Mouse (Mus musculus) c-Kit-negative CD71-positive TER-119-positive erythroid progenitor cells, embryonic 14.5 days (primary cell): Measurements from ENCODE around the gene Trim13.

Experiments
- DNase-seq: peaks from one replicate; pipeline ENCODE4 v3.0.0-alpha.2; 2013; ENCODE audit warnings: low read depth, low spot score

Trim13 gene

GRCm38 (mm10) chr14:61613319-61613718 lies 15.3 kb downstream of the Trim13 start:
- DNase-seq, result no peak

- no peak for DNase-seq
Measured at GRCm38 (mm10) chr14:61620371-61620770, 22.3 kb downstream of the Trim13 start.

GRCm38 (mm10) chr14:61635969-61636368 lies 37.9 kb downstream of the Trim13 start:
- DNase-seq, result no peak

- DNase-seq, result no peak
Measured at GRCm38 (mm10) chr14:61642668-61643067, 44.6 kb downstream of the Trim13 start.

GRCm38 (mm10) chr14:61645547-61645946 lies 47.5 kb downstream of the Trim13 start:
- no peak for DNase-seq

GRCm38 (mm10) chr14:61647182-61647880 lies 49.3 kb downstream of the Trim13 start:
- DNase-seq, result peak; percentile 72

- DNase-seq, result peak; percentile 55
Measured at GRCm38 (mm10) chr14:61647881-61648684, 50.0 kb downstream of the Trim13 start.

- peak; percentile 93 for DNase-seq
Measured at GRCm38 (mm10) chr14:61648685-61649504, 50.8 kb downstream of the Trim13 start.

- DNase-seq, result peak; percentile 54
Measured at GRCm38 (mm10) chr14:61650291-61650960, 52.4 kb downstream of the Trim13 start.
